Mouse (Mus musculus): Measurements from ENCODE around the gene Fam20a. TPM values are rescaled to one million over a fixed set of nuclear protein-coding genes. Genes with fewer than 3 reads are reported as not detected.
A peak's percentile ranks its signal among the peaks of the same experiment; 100 is the strongest.

Gene Fam20a
- polyA plus RNA-seq, 1 experiment from 2014 or later, result 12.5 TPM

GRCm38 (mm10) chr11:109648510-109648909 lies 73.6 kb downstream of the Fam20a start:
- no peak overlapping the region for H3K9ac ChIP-seq (replicated peaks; ENCODE audit: low read depth)
- ATAC-seq (no peak), DNase-seq (ENCODE audit: low spot score) (peak; percentile 54)
- peak overlapping the region; percentile 97 for H3K27ac ChIP-seq (ENCODE audit: low read length)
- H3K4me3 ChIP-seq (ENCODE audit: low read depth, low read length), result no peak overlapping the region
- no peaks in the 10 kb centered on the region for H3K27me3 ChIP-seq (replicated peaks; ENCODE audit: insufficient read depth, low read length)
- H3K4me1 ChIP-seq (ENCODE audit: insufficient read depth, low read depth, low read length), result peaks cover 18% of the 10 kb centered on the region; the same call in 1 of the 2 replicates
- no peaks in the 10 kb centered on the region for H3K36me3 ChIP-seq (ENCODE audit: insufficient read depth, low read length)
- 17% methylated on average over 7 of the region's 7 CpGs for WGBS
- H3K9me3 ChIP-seq (ENCODE audit: low read length), result no peaks in the 10 kb centered on the region
- TF ChIP-seq CTCF (IDR thresholded peaks at IDR 0.05) (no peak), EP300 (IDR thresholded peaks at IDR 0.05) (no peak)
- H3K4me2 ChIP-seq (replicated peaks; ENCODE audit: low read depth, low read length), result no peak overlapping the region

DNA sequence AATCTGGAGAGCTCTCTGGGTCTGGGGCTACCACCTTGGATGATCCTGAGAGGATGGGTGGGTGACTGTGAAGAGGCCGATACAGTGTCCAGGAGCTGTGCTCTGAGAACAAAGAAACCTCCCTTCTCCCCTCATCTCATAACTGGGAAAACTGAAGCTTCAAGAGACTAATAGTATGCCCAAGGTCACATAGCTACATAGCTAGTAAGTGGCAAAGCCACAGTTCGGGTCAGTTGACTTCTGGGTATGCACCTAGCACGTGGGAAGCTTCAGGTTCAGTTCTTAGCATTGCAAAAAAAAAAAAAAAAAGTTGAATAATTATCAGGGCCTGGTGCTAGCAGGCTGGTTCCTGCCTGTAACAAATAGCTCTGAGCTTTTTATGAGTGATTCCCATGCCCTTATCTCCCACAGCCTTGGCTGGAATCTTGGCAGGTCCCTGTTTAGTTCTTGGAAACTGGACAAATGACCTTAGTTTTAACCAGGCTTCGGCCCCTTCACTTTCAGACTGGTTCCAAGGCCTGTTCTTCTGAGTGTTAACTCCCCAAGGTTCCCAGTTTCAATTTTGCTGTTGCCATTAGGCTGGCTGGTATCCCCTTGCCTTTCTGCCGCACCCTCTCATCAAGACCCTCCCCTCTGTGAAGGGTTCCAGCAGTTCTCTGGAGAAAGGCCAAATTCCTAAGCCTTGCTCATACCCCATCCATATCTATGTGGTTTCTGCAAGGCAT lies 80.4 kb downstream of the Fam20a start:
- no peak for TF ChIP-seq EP300 (IDR thresholded peaks at IDR 0.05)
- no peak for TF ChIP-seq CTCF (IDR thresholded peaks at IDR 0.05)
- H3K4me1 ChIP-seq (ENCODE audit: insufficient read depth, low read depth, low read length), result no peaks in the 10 kb centered on the region
- no peak overlapping the region for H3K4me2 ChIP-seq (replicated peaks; ENCODE audit: low read depth, low read length)
- DNase-seq (ENCODE audit: low spot score) (peak; percentile 29), ATAC-seq (peak; percentile 60)
- H3K4me3 ChIP-seq (ENCODE audit: low read depth, low read length), result no peak overlapping the region
- H3K9me3 ChIP-seq (ENCODE audit: low read length), result no peaks in the 10 kb centered on the region
- WGBS, result 53% methylated on average over 5 of the region's 5 CpGs
- H3K27ac ChIP-seq (ENCODE audit: low read length), result peak overlapping the region; percentile 40; the same call in 1 of the 2 replicates
- no peaks in the 10 kb centered on the region for H3K27me3 ChIP-seq (replicated peaks; ENCODE audit: insufficient read depth, low read length)
- no peak overlapping the region for H3K9ac ChIP-seq (replicated peaks; ENCODE audit: low read depth)
- H3K36me3 ChIP-seq (ENCODE audit: insufficient read depth, low read length), result no peaks in the 10 kb centered on the region

- DNase-seq (ENCODE audit: low spot score) (no peak), ATAC-seq (no peak)
- WGBS, result 46% methylated on average over 6 of the region's 6 CpGs
- TF ChIP-seq EP300 (IDR thresholded peaks at IDR 0.05), result no peak
- TF ChIP-seq CTCF (IDR thresholded peaks at IDR 0.05), result no peak
- H3K36me3 ChIP-seq (ENCODE audit: insufficient read depth, low read length), result no peaks in the 10 kb centered on the region
- no peak overlapping the region for H3K4me2 ChIP-seq (replicated peaks; ENCODE audit: low read depth, low read length)
- H3K9me3 ChIP-seq (ENCODE audit: low read length), result no peaks in the 10 kb centered on the region
- no peak overlapping the region for H3K27ac ChIP-seq (ENCODE audit: low read length)
- H3K4me1 ChIP-seq (ENCODE audit: insufficient read depth, low read depth, low read length), result no peaks in the 10 kb centered on the region
- H3K27me3 ChIP-seq (replicated peaks; ENCODE audit: insufficient read depth, low read length), result no peaks in the 10 kb centered on the region
- no peak overlapping the region for H3K4me3 ChIP-seq (ENCODE audit: low read depth, low read length)
- H3K9ac ChIP-seq (replicated peaks; ENCODE audit: low read depth), result no peak overlapping the region
Measured at GRCm38 (mm10) chr11:109635871-109636395, 86.1 kb downstream of the Fam20a start.

GRCm38 (mm10) chr11:109634928-109635327 lies 87.2 kb downstream of the Fam20a start:
- 73% methylated on average over 9 of the region's 9 CpGs for WGBS
- Histone ChIP-seq H3K9ac (replicated peaks; ENCODE audit: low read depth) (no peak overlapping the region), H3K27me3 (replicated peaks; ENCODE audit: insufficient read depth, low read length) (no peaks in the 10 kb centered on the region), H3K36me3 (ENCODE audit: insufficient read depth, low read length) (no peaks in the 10 kb centered on the region), H3K4me2 (replicated peaks; ENCODE audit: low read depth, low read length) (no peak overlapping the region), H3K4me3 (ENCODE audit: low read depth, low read length) (no peak overlapping the region), H3K4me1 (ENCODE audit: insufficient read depth, low read depth, low read length) (no peaks in the 10 kb centered on the region), H3K9me3 (ENCODE audit: low read length) (no peaks in the 10 kb centered on the region), H3K27ac (ENCODE audit: low read length) (no peak overlapping the region)
- ATAC-seq, result no peak
- no peak for DNase-seq (ENCODE audit: low spot score)
- TF ChIP-seq CTCF (IDR thresholded peaks at IDR 0.05), result no peak
- no peak for TF ChIP-seq EP300 (IDR thresholded peaks at IDR 0.05)

DNA sequence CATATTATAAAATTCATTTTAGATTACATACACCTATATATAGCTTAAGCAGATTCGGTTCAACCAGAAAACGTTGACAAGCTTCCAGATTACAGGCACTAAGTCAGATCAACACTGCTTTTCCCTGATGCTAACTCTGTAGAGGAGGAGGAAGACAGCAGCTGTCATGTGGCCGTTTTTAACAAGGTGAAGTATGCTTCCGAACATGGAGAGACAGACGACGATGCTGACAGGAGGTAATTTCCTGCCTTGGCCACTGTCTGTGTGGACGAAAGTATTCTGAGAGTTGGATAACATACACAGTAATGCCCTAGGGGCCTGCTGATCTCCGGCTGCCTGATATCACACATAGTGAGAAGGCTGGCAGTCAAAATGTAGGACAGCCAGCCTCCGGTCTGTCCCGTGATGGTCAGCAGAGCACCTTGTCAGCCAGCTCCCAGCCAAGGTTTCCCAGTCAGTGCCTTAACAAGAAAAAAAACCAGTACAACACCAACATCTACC lies 93.0 kb downstream of the Fam20a start:
- no peaks in the 10 kb centered on the region for H3K9me3 ChIP-seq (ENCODE audit: low read length)
- no peak overlapping the region for H3K4me2 ChIP-seq (replicated peaks; ENCODE audit: low read depth, low read length)
- TF ChIP-seq EP300 (IDR thresholded peaks at IDR 0.05) (no peak), CTCF (IDR thresholded peaks at IDR 0.05) (no peak)
- ATAC-seq, result no peak
- no peak overlapping the region for H3K4me3 ChIP-seq (ENCODE audit: low read depth, low read length)
- no peaks in the 10 kb centered on the region for H3K4me1 ChIP-seq (ENCODE audit: insufficient read depth, low read depth, low read length)
- H3K27ac ChIP-seq (ENCODE audit: low read length), result no peak overlapping the region
- H3K9ac ChIP-seq (replicated peaks; ENCODE audit: low read depth), result no peak overlapping the region
- no peaks in the 10 kb centered on the region for H3K36me3 ChIP-seq (ENCODE audit: insufficient read depth, low read length)
- WGBS, result 42% methylated on average over 10 of the region's 10 CpGs
- DNase-seq (ENCODE audit: low spot score), result no peak
- no peaks in the 10 kb centered on the region for H3K27me3 ChIP-seq (replicated peaks; ENCODE audit: insufficient read depth, low read length)

- WGBS, result 86% methylated on average over 3 of the region's 3 CpGs
- no peaks in the 10 kb centered on the region for H3K27me3 ChIP-seq (replicated peaks; ENCODE audit: insufficient read depth, low read length)
- ATAC-seq (no peak), DNase-seq (ENCODE audit: low spot score) (no peak)
- H3K27ac ChIP-seq (ENCODE audit: low read length), result no peak overlapping the region
- no peaks in the 10 kb centered on the region for H3K4me1 ChIP-seq (ENCODE audit: insufficient read depth, low read depth, low read length)
- H3K9ac ChIP-seq (replicated peaks; ENCODE audit: low read depth), result no peak overlapping the region
- no peak overlapping the region for H3K4me3 ChIP-seq (ENCODE audit: low read depth, low read length)
- no peaks in the 10 kb centered on the region for H3K9me3 ChIP-seq (ENCODE audit: low read length)
- TF ChIP-seq EP300 (IDR thresholded peaks at IDR 0.05) (no peak), CTCF (IDR thresholded peaks at IDR 0.05) (no peak)
- H3K4me2 ChIP-seq (replicated peaks; ENCODE audit: low read depth, low read length), result no peak overlapping the region
- H3K36me3 ChIP-seq (ENCODE audit: insufficient read depth, low read length), result no peaks in the 10 kb centered on the region
Measured at GRCm38 (mm10) chr11:109628099-109628498, 94.0 kb downstream of the Fam20a start.
